Mouse (Mus musculus): ENCODE measurements at regions not wholly inside any gene's neighbourhood (a gene's known extent, or its start where the extent isn't known, plus 50 kb on each side); places are given as distances from the start of the nearest gene placed in this dataset.

DNA sequence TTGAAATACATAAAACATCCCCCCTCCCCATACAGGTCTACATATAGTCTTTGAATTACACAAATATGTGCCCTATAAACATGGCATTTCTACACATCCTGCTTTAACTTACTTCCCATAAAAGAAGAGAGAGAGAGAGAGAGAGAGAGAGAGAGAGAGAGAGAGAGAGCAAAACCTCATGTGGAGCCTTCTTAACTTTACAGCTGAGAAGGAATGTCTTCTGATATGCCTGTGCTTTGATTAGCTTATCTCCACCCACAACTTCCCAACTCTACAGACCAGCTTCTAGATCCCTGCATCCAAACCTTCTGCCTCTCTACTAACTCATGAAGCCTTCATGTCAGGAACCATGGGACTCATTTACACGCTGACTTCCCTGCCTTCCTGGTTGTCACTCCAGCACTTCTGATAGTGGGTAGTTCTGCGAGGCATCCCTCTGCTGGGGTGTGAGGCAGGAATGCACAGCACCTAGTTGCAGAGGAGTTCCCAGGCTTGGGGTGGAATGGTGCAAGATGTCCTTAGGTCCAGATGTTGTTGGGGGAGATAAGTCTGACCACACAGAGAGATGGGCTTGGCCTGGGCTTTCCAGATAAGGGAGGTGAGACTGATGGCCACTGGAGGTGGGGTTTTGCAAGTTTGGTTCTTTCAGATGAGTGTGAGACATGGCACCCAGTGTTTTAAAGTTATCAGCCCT is 122.4 kb upstream of the Bmp2 start:
- no peak for TF ChIP-seq CTCF (IDR thresholded peaks at IDR 0.05; ENCODE audit: extremely low read depth, insufficient read depth, low read length)
- TF ChIP-seq POLR2A (IDR thresholded peaks at IDR 0.05; ENCODE audit: extremely low read depth, insufficient read depth, low read length) = no peak
